Mouse (Mus musculus): ENCODE results near the gene Mfge8. TPM values are rescaled to one million over a fixed set of nuclear protein-coding genes. Genes with fewer than 3 reads are reported as not detected.

Gene Mfge8
- total and polyA plus RNA-seq, 3 experiments, result 4.9 to 9.5 TPM; not detected in 1

DNA sequence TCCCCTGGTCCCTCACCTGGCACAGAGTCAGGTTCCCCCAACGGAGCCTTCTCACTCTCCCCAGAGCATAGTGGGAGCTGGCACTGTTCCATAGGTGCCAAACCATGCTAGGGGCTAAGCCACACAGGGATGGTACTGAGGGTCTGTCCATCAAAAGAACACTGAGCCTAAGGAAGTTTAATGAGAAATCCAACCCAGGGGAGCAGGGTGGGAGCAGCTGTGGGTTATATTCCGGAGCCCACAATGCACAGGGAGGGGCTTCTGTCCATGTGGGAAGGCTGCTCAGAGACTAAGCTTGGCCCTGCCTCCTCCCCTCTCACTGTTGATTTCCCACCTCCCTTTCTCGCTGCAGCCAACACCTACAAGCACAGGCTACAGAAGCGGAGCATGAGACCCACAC lies 35.0 kb downstream of the Mfge8 start:
- no peak for DNase-seq (ENCODE audit: low read depth, low spot score)
- Histone ChIP-seq H3K9me3 (replicated peaks; ENCODE audit: insufficient read depth, low read length) (no peaks in the 10 kb centered on the region), H3K4me3 (ENCODE audit: control insufficient read depth in 1 of 2, insufficient read depth in 1 of 2, low read depth in 2 of 2, low read length in 2 of 2) (no peak overlapping the region), H3K27me3 (ENCODE audit: control insufficient read depth in 1 of 2, insufficient read depth in 2 of 2, low read length in 2 of 2) (peaks cover 0 to 3% of the 10 kb centered on the region in 2 experiments; a peak in 1 of 4 replicates), H3K27ac (ENCODE audit: control insufficient read depth, low read depth, low read length) (no peak overlapping the region), H3K36me3 (ENCODE audit: control insufficient read depth in 1 of 2, insufficient read depth in 2 of 2, low read length in 2 of 2) (no peaks in the 10 kb centered on the region), H3K4me1 (ENCODE audit: control insufficient read depth in 1 of 2, insufficient read depth in 2 of 2, low read length in 2 of 2) (no peaks in the 10 kb centered on the region), H3K9ac (ENCODE audit: control insufficient read depth, low read depth, low read length, poor library complexity, severe bottlenecking) (no peak overlapping the region), H3K79me2 (ENCODE audit: control insufficient read depth, insufficient read depth, low read length, poor library complexity) (no peaks in the 10 kb centered on the region)
- no peak for TF ChIP-seq RAD21 (IDR thresholded peaks at IDR 0.05; ENCODE audit: low read depth, low read length)
- no peak for TF ChIP-seq SIN3A (IDR thresholded peaks at IDR 0.05; ENCODE audit: low read length)
- no peak for TF ChIP-seq ZKSCAN1 (IDR thresholded peaks at IDR 0.05; ENCODE audit: low read depth, low read length)
- TF ChIP-seq NRF1 (IDR thresholded peaks at IDR 0.05; ENCODE audit: insufficient read depth, low read depth, low read length, poor library complexity, severe bottlenecking), result no peak
- no peak for TF ChIP-seq CHD1 (IDR thresholded peaks at IDR 0.05; ENCODE audit: low read depth, low read length)
- TF ChIP-seq MAX (IDR thresholded peaks at IDR 0.05; ENCODE audit: low read length), result no peak
- no peak for TF ChIP-seq BHLHE40 (IDR thresholded peaks at IDR 0.05; ENCODE audit: borderline replicate concordance, low read depth, low read length)
- TF ChIP-seq POLR2A (IDR thresholded peaks at IDR 0.05; ENCODE audit: control insufficient read depth in 1 of 2, insufficient read depth in 1 of 2, low read depth in 1 of 2, low read length in 2 of 2, poor library complexity in 1 of 2), result no peak
- no peak for TF ChIP-seq CTCF (IDR thresholded peaks at IDR 0.05 in 2 of 3, conservative IDR thresholded peaks at IDR 0.05 in 1 of 3; ENCODE audit: control insufficient read depth in 1 of 3, insufficient read depth in 1 of 3, low read depth in 2 of 3, low read length in 3 of 3, poor library complexity in 1 of 3, severe bottlenecking in 1 of 3)
- TF ChIP-seq ZNF384 (IDR thresholded peaks at IDR 0.05; ENCODE audit: low read depth, low read length), result no peak
- TF ChIP-seq ZMIZ1 (IDR thresholded peaks at IDR 0.05; ENCODE audit: low read depth, low read length), result no peak
- TF ChIP-seq ZC3H11A (IDR thresholded peaks at IDR 0.05; ENCODE audit: low read depth, low read length), result no peak
- TF ChIP-seq HCFC1 (IDR thresholded peaks at IDR 0.05; ENCODE audit: low read depth, low read length), result no peak
- no peak for TF ChIP-seq MXI1 (IDR thresholded peaks at IDR 0.05; ENCODE audit: low read depth, low read length)

- H3K79me2 ChIP-seq (ENCODE audit: control insufficient read depth, insufficient read depth, low read length, poor library complexity), result no peaks in the 10 kb centered on the region
- H3K9me3 ChIP-seq (replicated peaks; ENCODE audit: insufficient read depth, low read length), result no peaks in the 10 kb centered on the region
- DNase-seq (ENCODE audit: low read depth, low spot score), result no peak
- no peak overlapping the region for H3K4me3 ChIP-seq (ENCODE audit: control insufficient read depth in 1 of 2, insufficient read depth in 1 of 2, low read depth in 2 of 2, low read length in 2 of 2)
- H3K27ac ChIP-seq (ENCODE audit: control insufficient read depth, low read depth, low read length), result no peak overlapping the region
- peaks cover 1 to 3% of the 10 kb centered on the region in 2 experiments; a peak in 3 of 4 replicates for H3K27me3 ChIP-seq (ENCODE audit: control insufficient read depth in 1 of 2, insufficient read depth in 2 of 2, low read length in 2 of 2)
- no peaks in the 10 kb centered on the region for H3K4me1 ChIP-seq (ENCODE audit: control insufficient read depth in 1 of 2, insufficient read depth in 2 of 2, low read length in 2 of 2)
- 0 out of 2 replicates have a peak, but pooled peaks have one; percentile 5 for TF ChIP-seq SMC3 (IDR thresholded peaks at IDR 0.05; ENCODE audit: low read depth, low read length)
- peak; percentile 8; the same call in 1 of the 2 replicates for TF ChIP-seq RAD21 (IDR thresholded peaks at IDR 0.05; ENCODE audit: low read depth, low read length)
- no peak for TF ChIP-seq ZKSCAN1 (IDR thresholded peaks at IDR 0.05; ENCODE audit: low read depth, low read length)
- peak in 2 of 3 experiments; percentile 16 to 24; a peak in 3 of 6 replicates for TF ChIP-seq CTCF (IDR thresholded peaks at IDR 0.05 in 2 of 3, conservative IDR thresholded peaks at IDR 0.05 in 1 of 3; ENCODE audit: control insufficient read depth in 1 of 3, insufficient read depth in 1 of 3, low read depth in 2 of 3, low read length in 3 of 3, poor library complexity in 1 of 3, severe bottlenecking in 1 of 3)
- H3K9ac ChIP-seq (ENCODE audit: control insufficient read depth, low read depth, low read length, poor library complexity, severe bottlenecking), result no peak overlapping the region
- no peaks in the 10 kb centered on the region for H3K36me3 ChIP-seq (ENCODE audit: control insufficient read depth in 1 of 2, insufficient read depth in 2 of 2, low read length in 2 of 2)
Observed at GRCm38 (mm10) chr7:79096492-79096891, 52.4 kb downstream of the Mfge8 start.

All from MEL (cell line).